Mouse (Mus musculus) cerebellum, postnatal 10 days (tissue): Measurements from ENCODE around the gene Tusc2.
A peak's percentile ranks its signal among the peaks of the same experiment; 100 is the strongest.
"Not testable (repeated sequence)": the region's sequence is repeated elsewhere in the genome, so short reads cannot be mapped to it uniquely, and the experiment has no call there.

Experiments
- DNase-seq, 2 experiments: peaks; one replicate each; pipeline ENCODE4 v3.0.0; 2021; ENCODE audit warnings: mixed read lengths in 2 of 2

Gene Tusc2

GRCm38 (mm10) chr9:107545602-107546001 lies 17.5 kb upstream of the Tusc2 start:
- peak; percentile 89 to 94 for DNase-seq

- peak; percentile 80 to 82 for DNase-seq
Measured at GRCm38 (mm10) chr9:107547026-107547425, 16.0 kb upstream of the Tusc2 start, which contains the start of gene Zmynd10. TSS of gene Zmynd10 (plus strand) at chr9:107547298.

DNA sequence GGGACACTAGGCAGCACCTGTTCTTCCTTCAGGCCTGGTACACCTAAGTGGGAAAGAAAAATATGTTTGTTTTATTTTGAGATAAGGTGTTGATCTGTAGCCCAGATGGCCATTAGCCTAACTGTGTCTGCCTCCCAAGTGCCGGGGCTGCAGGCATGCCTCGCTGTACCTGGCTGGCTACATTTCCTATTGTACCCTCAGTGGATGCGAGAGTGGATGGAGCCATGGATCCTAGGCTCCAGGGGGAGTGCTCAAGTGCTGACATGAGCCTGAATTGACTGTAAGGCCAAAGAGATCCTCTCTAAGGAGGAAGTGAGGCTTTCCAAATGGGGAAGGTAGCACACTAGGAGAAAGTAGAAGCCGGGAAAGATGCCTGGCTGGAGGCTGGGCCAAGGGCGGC lies 15.1 kb upstream of the Tusc2 start:
- no peak for DNase-seq

DNA sequence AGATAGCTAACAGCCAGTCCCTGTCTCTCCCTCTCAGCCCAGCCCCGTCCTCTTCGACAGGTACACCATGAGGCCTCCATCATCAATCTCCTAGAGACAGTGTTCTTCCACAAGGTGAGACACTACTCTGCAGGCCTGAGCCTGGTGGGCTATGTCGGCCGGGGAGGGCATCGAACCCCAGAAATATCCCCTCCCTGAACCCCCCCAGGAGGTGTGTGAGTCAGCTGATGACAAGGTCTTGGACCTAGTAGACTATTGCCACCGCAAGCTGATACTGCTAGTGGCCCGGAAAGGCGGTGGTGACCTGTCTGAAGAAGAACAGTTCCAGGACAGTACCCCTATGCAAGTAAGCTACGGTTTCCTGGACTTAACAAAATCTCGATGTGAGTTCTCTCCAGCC lies 14.2 kb upstream of the Tusc2 start:
- no peak for DNase-seq

DNA sequence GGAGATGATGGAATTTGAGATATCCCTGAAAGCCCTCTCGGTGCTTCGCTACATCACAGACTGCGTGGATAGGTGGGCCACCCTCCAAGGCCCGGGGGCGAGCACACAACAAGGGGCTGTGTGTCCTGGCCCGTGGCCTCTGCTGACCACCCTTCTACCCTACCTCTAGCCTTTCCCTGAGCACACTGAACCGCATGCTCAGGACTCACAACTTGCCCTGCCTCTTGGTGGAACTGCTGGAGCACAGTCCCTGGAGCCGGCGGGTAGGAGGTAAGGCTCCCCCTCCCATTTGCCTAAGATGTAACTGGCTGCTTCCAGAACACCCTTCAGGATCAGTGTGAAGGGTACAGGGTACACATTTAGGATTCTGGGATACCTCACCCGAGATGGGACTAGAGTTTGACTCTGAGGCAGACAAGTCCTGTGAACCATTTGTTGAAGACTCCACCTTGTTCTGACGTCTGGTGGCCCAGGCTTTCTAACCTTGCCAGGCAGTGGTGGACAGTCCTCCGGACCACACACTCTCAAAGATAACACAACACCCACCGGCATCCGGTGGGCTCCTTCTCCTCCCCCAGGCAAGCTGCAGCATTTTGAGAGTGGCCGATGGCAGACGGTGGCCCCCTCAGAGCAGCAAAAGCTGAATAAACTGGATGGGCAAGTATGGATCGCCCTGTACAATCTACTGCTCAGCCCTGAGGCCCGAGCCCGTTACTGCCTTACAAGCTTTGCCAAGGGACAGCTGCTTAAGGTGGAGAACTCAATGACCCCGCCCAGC lies 13.6 kb upstream of the Tusc2 start:
- DNase-seq, result no peak

DNA sequence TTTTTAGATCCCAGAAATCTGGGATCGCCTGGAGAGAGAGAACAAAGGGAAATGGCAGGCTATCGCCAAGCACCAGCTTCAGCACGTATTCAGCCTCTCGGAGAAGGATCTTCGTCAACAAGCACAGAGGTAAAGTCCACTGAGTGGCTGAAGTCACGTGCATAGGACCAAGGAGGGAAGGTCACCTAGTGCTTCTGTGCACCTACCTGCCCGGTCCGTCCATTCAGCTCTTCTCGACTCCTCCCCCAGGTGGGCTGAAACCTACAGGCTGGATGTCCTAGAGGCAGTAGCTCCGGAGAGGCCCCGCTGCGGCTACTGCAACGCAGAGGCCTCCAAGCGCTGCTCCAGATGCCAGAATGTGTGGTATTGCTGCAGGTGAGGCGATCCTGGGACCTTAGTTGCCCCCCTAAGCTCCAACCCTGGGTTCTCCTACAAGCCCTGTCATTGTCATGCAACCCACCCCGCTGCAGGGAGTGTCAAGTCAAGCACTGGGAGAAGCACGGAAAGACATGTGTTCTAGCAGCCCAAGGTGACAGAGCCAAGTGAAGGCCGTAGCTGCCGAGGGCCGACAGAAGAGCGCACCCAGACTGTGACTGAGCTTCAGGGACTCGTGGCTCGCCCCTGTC lies 12.5 kb upstream of the Tusc2 start:
- no peak for DNase-seq

DNA sequence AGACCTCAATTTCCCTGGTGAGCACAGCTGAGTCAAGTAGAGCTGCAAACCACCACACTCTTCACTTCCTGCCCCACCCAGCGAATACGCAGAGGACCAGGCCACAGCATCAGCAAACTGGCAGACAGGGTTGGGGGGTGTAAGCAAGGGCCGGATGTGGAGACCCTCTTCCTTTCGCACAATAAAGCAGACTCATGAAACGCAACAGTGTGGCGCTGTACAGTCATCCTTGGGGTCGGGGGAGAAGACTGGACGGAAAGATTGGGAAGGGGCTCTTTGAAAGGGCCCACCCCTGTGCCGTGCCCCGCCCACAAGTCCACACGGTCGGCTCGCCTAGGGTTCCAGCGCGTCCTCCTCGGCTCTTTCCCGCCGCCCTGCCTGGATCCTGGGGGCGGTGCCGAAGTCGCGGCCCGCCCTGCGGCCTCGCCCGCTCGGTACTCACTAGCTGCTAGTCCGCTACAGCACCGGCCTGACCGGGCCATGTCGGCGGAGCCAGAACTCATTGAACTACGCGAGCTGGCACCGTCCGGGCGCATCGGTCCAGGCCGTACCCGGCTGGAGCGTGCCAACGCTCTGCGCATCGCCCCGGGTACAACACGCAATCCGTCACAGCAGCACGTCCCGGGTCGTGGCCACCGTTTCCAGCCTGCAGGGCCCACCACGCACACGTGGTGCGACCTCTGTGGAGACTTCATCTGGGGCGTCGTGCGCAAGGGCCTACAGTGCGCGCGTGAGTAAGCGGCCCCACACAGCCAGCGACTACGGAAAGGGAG lies 11.8 kb upstream of the Tusc2 start, which contains the start of gene Rassf1:
Gene Rassf1 (plus strand): TSS at position 439 of the 773 bp plus-strand sequence.
- peak; percentile 46 to 48 for DNase-seq

DNA sequence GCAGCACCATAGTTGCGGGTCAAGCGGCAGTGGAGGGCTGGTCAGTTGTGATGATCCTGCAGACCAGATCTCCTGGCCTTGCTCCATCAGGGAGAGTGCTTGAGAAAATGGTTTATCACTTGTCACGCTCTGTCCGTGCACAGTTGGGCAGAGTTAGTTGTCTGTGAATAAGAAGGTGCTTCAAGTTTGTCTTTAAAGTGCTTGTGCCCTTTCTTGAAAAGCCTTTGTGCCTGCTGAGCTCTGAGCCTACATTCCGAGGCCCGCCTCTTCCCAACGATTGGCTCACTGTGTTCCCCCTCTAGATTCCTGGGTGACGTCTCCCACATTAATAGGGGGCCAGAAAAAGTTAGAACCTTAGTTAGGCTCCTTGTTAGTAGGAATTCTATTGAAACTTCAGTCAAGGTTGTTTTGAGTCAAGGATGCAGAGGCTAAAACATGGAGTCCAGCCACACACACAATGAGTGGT lies 11.1 kb upstream of the Tusc2 start:
- no peak for DNase-seq

- DNase-seq, result no peak
Measured at GRCm38 (mm10) chr9:107552690-107553393, 10.2 kb upstream of the Tusc2 start.

DNA sequence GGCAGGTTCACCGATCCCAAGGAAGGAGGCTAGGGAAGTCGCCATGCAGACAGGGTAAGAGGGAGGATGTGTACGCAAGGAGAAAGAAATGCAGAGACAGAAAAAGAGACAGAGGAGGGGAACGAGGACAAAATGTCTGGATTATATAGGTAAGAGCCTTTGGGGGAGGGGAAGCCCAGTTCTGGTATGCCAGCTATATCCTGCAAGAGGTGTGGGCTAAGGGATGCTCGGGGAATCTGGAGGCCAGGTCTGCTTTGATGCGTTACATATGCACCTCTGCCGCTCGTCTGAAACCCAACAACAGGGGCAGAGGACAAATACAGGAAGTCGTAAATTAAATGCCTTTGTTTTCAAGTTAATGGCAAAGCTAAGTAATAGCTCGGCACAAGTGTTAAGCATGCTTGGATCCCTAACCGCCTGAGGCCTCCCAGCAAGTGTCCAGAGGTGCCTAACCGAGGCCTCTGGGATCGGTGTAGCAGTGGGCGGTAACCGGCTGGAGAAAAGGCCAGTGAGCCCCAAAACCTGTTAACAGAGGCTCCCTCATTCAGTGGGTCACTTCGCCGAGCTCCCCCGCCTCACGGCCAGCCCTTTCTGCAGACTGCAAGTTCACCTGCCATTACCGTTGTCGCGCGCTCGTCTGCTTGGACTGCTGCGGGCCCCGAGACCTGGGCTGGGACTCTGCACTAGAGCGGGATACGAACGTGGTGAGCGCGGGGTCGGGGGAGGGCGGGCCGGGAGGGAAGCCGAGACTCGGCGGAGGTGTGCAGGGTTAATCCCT lies 9.3 kb upstream of the Tusc2 start:
- DNase-seq, result no peak

GRCm38 (mm10) chr9:107554319-107554825 lies 8.7 kb upstream of the Tusc2 start:
- DNase-seq, result peak; percentile 97 to 98

DNA sequence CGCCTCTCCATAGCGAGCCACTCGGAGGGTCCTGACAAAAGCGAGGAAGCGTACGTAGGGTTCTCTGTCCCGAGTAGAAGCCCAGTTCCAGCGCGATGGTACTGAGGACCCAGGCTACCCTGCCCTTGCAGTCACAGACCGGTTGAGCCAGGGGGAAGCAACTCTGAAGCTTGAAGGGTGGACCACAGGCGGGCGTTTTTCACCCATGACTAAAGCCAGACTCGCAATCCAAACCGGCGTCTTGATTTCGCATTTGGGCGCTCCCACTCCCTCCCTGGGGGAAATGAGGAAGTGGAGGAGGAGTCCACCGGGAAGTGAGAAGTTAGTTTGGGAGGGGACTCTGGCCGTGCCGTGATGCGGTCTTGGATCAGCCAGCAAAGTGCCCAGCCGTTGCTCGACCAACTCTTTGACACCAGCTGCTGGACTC lies 8.0 kb upstream of the Tusc2 start:
- DNase-seq, result peak in 1 of 2 experiments; percentile 54

DNA sequence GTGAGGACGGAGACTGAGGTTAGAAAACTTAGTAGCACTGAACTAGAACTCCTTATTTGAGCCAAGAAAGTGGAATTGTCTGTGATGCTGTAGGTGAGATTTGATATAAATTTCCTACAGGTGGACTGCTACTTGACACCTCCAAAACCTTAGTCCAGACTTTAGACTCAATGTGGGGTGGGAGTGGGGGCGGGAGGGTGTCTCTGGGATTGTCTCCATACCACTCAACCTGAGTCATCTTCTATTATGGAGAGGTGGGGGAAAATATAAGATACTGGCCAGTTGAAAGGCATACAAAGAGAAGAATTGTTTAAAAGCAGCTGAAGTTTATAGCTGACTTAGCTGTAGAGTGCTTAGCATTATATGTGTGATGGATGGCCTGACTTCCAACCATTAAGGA lies 7.4 kb upstream of the Tusc2 start:
- DNase-seq, result no peak

- DNase-seq, result no peak
Measured at GRCm38 (mm10) chr9:107556346-107556745, 6.7 kb upstream of the Tusc2 start.

GRCm38 (mm10) chr9:107565556-107565955 lies 2.5 kb downstream of the Tusc2 start:
- not testable (repeated sequence) for DNase-seq

GRCm38 (mm10) chr9:107566041-107566709 lies 3.1 kb downstream of the Tusc2 start:
- peak; percentile 89 to 92 for DNase-seq

GRCm38 (mm10) chr9:107566855-107567254 lies 3.8 kb downstream of the Tusc2 start:
- no peak for DNase-seq

DNA sequence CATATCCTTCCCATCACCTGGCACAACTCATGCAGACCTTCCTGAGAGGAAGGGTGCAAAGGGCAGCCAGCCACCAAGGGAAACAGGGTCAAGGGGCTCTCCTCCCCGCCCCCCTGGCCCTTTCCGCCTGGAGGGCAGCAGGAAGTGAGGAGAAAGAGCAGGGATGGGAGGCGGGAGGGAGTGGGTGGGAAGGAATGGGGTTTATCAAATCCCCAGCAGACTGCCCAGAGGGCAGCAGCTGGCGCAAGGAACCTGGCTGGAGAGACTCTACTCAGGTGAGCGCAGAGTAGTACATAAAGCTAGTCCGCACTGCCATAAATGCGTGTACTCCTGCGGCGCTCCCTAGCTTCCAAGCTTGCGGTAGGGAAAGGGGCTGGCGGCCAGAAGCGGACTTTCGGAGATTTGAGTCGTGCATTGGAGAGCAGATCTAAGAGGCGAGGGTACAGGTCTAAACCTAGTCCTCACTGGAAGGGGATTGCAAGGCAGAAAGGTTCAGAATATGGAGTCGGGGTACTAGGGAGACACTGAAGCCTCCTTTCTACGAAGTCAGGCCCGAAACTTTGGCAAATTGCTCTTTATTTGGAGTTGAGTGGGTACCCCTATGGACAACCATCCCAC lies 4.8 kb downstream of the Tusc2 start, which contains the start of gene Hyal2:
Gene Hyal2 (plus strand): TSS at position 244 of the 618 bp plus-strand sequence.
- no peak for DNase-seq

GRCm38 (mm10) chr9:107568331-107569261 lies 5.5 kb downstream of the Tusc2 start:
- DNase-seq, result peak; percentile 90 to 92
